15 mouse cellular contexts compared by ENCODE assay signal in the genomic region with DNA sequence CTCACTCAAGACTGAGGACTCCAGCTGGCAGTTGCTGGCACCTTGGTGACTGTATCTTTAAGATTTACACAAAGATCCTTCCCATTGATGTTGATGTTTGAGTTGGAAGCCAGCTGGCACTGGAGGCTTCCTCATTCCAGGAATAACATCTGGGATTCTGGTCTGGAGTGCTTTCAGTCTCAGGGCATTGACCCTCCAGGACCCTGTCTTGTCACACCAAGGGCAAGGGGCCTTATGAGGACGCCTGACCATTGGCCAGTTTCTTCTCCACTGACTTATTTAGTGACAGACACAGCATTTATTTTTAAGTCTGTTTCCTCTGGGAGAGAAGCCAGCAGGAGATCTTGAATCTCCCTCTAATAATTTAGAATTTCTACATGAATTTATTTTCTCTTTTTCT.
DNase-seq lines count a peak whose midpoint lies in the region; ATAC-seq lines count a peak whose summit lies in the region.
"Had no signal": no experiment of that assay in that cellular context is flagged by ENCODE, and none has a peak within 500 bp of the region (broad histone marks: within the 10 kb centered on the region; RNA-seq: fewer than 3 reads in every experiment).

No protein-coding gene starts in this region.

- H3K4me1 ChIP-seq in hindbrain, embryonic 11.5 days (replicated peaks; ENCODE audit: control insufficient read depth, insufficient read depth, low read length): no peaks in the 10 kb centered on the region
- H3K4me1 ChIP-seq in hindbrain, embryonic 10.5 days (replicated peaks): no peaks in the 10 kb centered on the region
- H3K4me1 ChIP-seq: embryonic facial prominence, embryonic 13.5 days; forebrain, embryonic 10.5 days; midbrain, embryonic 12.5 days had no signal

- no peaks in the 10 kb centered on the region for H3K9me3 ChIP-seq in hindbrain, embryonic 11.5 days (ENCODE audit: control insufficient read depth, low read length)
- no peaks in the 10 kb centered on the region for H3K9me3 ChIP-seq in hindbrain, embryonic 10.5 days
- H3K9me3 ChIP-seq: embryonic facial prominence, embryonic 13.5 days; forebrain, embryonic 10.5 days; lung, embryonic 15.5 days; midbrain, embryonic 12.5 days had no signal

- no peak overlapping the region for H3K9ac ChIP-seq in hindbrain, embryonic 11.5 days (ENCODE audit: low read depth, low read length)
- H3K9ac ChIP-seq: embryonic facial prominence, embryonic 13.5 days; lung, embryonic 15.5 days; midbrain, embryonic 12.5 days had no signal

- H3K27me3 ChIP-seq in hindbrain, embryonic 11.5 days (ENCODE audit: control insufficient read depth, insufficient read depth, low read length): no peaks in the 10 kb centered on the region
- no peaks in the 10 kb centered on the region for H3K27me3 ChIP-seq in hindbrain, embryonic 10.5 days (ENCODE audit: insufficient read depth, poor library complexity, severe bottlenecking)
- H3K27me3 ChIP-seq: embryonic facial prominence, embryonic 13.5 days; lung, embryonic 15.5 days; midbrain, embryonic 12.5 days had no signal

- no peak for ATAC-seq in hindbrain, embryonic 11.5 days (ENCODE audit: low FRiP score)

- DNase-seq in heart, postnatal 4 days: peak; percentile 9
- no peak for DNase-seq in heart, adult 8-10 months (ENCODE audit: low spot score)
- peak; percentile 25 for DNase-seq in NIH3T3 (ENCODE audit: low read depth)
- peak; percentile 17 for DNase-seq in kidney, adult 9 months
- peak; percentile 70 for DNase-seq in lung, postnatal 10 days
- no peak for DNase-seq in cerebellum, adult 18-20 months
- no peak for DNase-seq in hindbrain, embryonic 11.5 days (ENCODE audit: low spot score)
- DNase-seq in hindbrain, embryonic 10.5 days (ENCODE audit: low spot score): no peak
- DNase-seq: adrenal gland, adult 8-10 months; cerebellum, adult 2 months had no signal

- WGBS in hindbrain, embryonic 11.5 days: 76% methylated on average over 1 of the region's 1 CpGs
- WGBS in hindbrain, embryonic 10.5 days: 60% methylated on average over 1 of the region's 1 CpGs

- no peak overlapping the region for H3K27ac ChIP-seq in hindbrain, embryonic 11.5 days (ENCODE audit: low read depth, low read length)
- H3K27ac ChIP-seq in hindbrain, embryonic 10.5 days: no peak overlapping the region
- H3K27ac ChIP-seq: embryonic facial prominence, embryonic 13.5 days; forebrain, embryonic 10.5 days; lung, embryonic 15.5 days; midbrain, embryonic 12.5 days had no signal

- H3K36me3 ChIP-seq in hindbrain, embryonic 11.5 days (ENCODE audit: control insufficient read depth, insufficient read depth, low read length): no peaks in the 10 kb centered on the region
- H3K36me3 ChIP-seq in hindbrain, embryonic 10.5 days: no peaks in the 10 kb centered on the region
- H3K36me3 ChIP-seq: embryonic facial prominence, embryonic 13.5 days; forebrain, embryonic 10.5 days; lung, embryonic 15.5 days; midbrain, embryonic 12.5 days had no signal

- H3K4me3 ChIP-seq in hindbrain, embryonic 11.5 days (ENCODE audit: low read depth, low read length): no peak overlapping the region
- no peak overlapping the region for H3K4me3 ChIP-seq in hindbrain, embryonic 10.5 days
- H3K4me3 ChIP-seq: embryonic facial prominence, embryonic 13.5 days; forebrain, embryonic 10.5 days; lung, embryonic 15.5 days; midbrain, embryonic 12.5 days had no signal

- no peak overlapping the region for H3K4me2 ChIP-seq in hindbrain, embryonic 11.5 days (replicated peaks; ENCODE audit: low read depth, low read length)
- H3K4me2 ChIP-seq: embryonic facial prominence, embryonic 13.5 days; heart, embryonic 11.5 days; lung, embryonic 15.5 days; midbrain, embryonic 12.5 days had no signal

Comparison
In these comparisons a context has a peak if more than half of its experiments do, and no peak if none do; other contexts are left out.
1. DNase-seq: peak in heart, postnatal 4 days (single experiment), NIH3T3 (single experiment), kidney, adult 9 months (single experiment) and lung, postnatal 10 days (single experiment); none in heart, adult 8-10 months (single experiment), cerebellum, adult 18-20 months (0 of 2), hindbrain, embryonic 11.5 days (single experiment) and hindbrain, embryonic 10.5 days (single experiment).